Mouse (Mus musculus): Measurements from ENCODE around the gene Peli2. TPM values are rescaled to one million over a fixed set of nuclear protein-coding genes. Genes with fewer than 3 reads are reported as not detected.

Peli2 gene
- polyA plus RNA-seq, 1 experiment from 2014 or later = 15.8 TPM

GRCm38 (mm10) chr14:48303235-48303634 lies 182.6 kb downstream of the Peli2 start:
- peak; percentile 76; the same call in 1 of the 2 replicates for ATAC-seq (ENCODE audit: low read depth)
- peaks cover 9% of the 10 kb centered on the region for H3K4me1 ChIP-seq (replicated peaks; ENCODE audit: control insufficient read depth, insufficient read depth, low read length)
- 0 out of 2 replicates have a peak overlapping the region, but pooled peaks have one; percentile 37 for H3K27ac ChIP-seq (ENCODE audit: low read length)
- no peaks in the 10 kb centered on the region for H3K36me3 ChIP-seq (ENCODE audit: control insufficient read depth, insufficient read depth, low read length)
- WGBS = 35% methylated on average over 6 of the region's 6 CpGs
- H3K4me3 ChIP-seq (ENCODE audit: low read length) = no peak overlapping the region
- no peak overlapping the region for H3K4me2 ChIP-seq (ENCODE audit: low read depth, low read length)
- H3K27me3 ChIP-seq (ENCODE audit: control insufficient read depth, insufficient read depth, low read depth, low read length) = no peaks in the 10 kb centered on the region
- H3K9ac ChIP-seq (ENCODE audit: low read length) = no peak overlapping the region
- H3K9me3 ChIP-seq (ENCODE audit: control insufficient read depth, low read length) = peaks cover 2% of the 10 kb centered on the region; the same call in 1 of the 2 replicates

GRCm38 (mm10) chr14:48303841-48304240 lies 183.2 kb downstream of the Peli2 start:
- Histone ChIP-seq H3K36me3 (ENCODE audit: control insufficient read depth, insufficient read depth, low read length) (no peaks in the 10 kb centered on the region), H3K4me2 (ENCODE audit: low read depth, low read length) (no peak overlapping the region), H3K9ac (ENCODE audit: low read length) (no peak overlapping the region), H3K27ac (ENCODE audit: low read length) (no peak overlapping the region), H3K4me1 (replicated peaks; ENCODE audit: control insufficient read depth, insufficient read depth, low read length) (peaks cover 9% of the 10 kb centered on the region), H3K4me3 (ENCODE audit: low read length) (no peak overlapping the region), H3K27me3 (ENCODE audit: control insufficient read depth, insufficient read depth, low read depth, low read length) (no peaks in the 10 kb centered on the region), H3K9me3 (ENCODE audit: control insufficient read depth, low read length) (peaks cover 2% of the 10 kb centered on the region; the same call in 1 of the 2 replicates)
- WGBS = 73% methylated on average over 9 of the region's 9 CpGs
- ATAC-seq (ENCODE audit: low read depth) = 0 out of 2 replicates have a peak, but pooled peaks have one; percentile 36

- H3K27ac ChIP-seq (ENCODE audit: low read length) = no peak overlapping the region
- no peak overlapping the region for H3K4me2 ChIP-seq (ENCODE audit: low read depth, low read length)
- H3K36me3 ChIP-seq (ENCODE audit: control insufficient read depth, insufficient read depth, low read length) = no peaks in the 10 kb centered on the region
- peaks cover 3% of the 10 kb centered on the region; the same call in 1 of the 2 replicates for H3K4me1 ChIP-seq (replicated peaks; ENCODE audit: control insufficient read depth, insufficient read depth, low read length)
- H3K9me3 ChIP-seq (ENCODE audit: control insufficient read depth, low read length) = no peaks in the 10 kb centered on the region
- 58% methylated on average over 3 of the region's 3 CpGs for WGBS
- no peaks in the 10 kb centered on the region for H3K27me3 ChIP-seq (ENCODE audit: control insufficient read depth, insufficient read depth, low read depth, low read length)
- no peak overlapping the region for H3K9ac ChIP-seq (ENCODE audit: low read length)
- ATAC-seq (ENCODE audit: low read depth) = no peak
- no peak overlapping the region for H3K4me3 ChIP-seq (ENCODE audit: low read length)
Observed at GRCm38 (mm10) chr14:48313234-48313633, 192.6 kb downstream of the Peli2 start.

GRCm38 (mm10) chr14:48316396-48316795 lies 195.8 kb downstream of the Peli2 start:
- WGBS = 37% methylated on average over 8 of the region's 8 CpGs
- H3K9me3 ChIP-seq (ENCODE audit: control insufficient read depth, low read length) = no peaks in the 10 kb centered on the region
- H3K27me3 ChIP-seq (ENCODE audit: control insufficient read depth, insufficient read depth, low read depth, low read length) = no peaks in the 10 kb centered on the region
- H3K27ac ChIP-seq (ENCODE audit: low read length) = no peak overlapping the region
- H3K4me2 ChIP-seq (ENCODE audit: low read depth, low read length) = no peak overlapping the region
- no peaks in the 10 kb centered on the region for H3K36me3 ChIP-seq (ENCODE audit: control insufficient read depth, insufficient read depth, low read length)
- no peak overlapping the region for H3K9ac ChIP-seq (ENCODE audit: low read length)
- peaks cover 3% of the 10 kb centered on the region; the same call in 1 of the 2 replicates for H3K4me1 ChIP-seq (replicated peaks; ENCODE audit: control insufficient read depth, insufficient read depth, low read length)
- H3K4me3 ChIP-seq (ENCODE audit: low read length) = no peak overlapping the region
- no peak for ATAC-seq (ENCODE audit: low read depth)

GRCm38 (mm10) chr14:48323771-48324459 lies 203.3 kb downstream of the Peli2 start:
- Histone ChIP-seq H3K27me3 (ENCODE audit: control insufficient read depth, insufficient read depth, low read depth, low read length) (no peaks in the 10 kb centered on the region), H3K9me3 (ENCODE audit: control insufficient read depth, low read length) (no peaks in the 10 kb centered on the region), H3K4me3 (ENCODE audit: low read length) (no peak overlapping the region), H3K27ac (ENCODE audit: low read length) (no peak overlapping the region), H3K36me3 (ENCODE audit: control insufficient read depth, insufficient read depth, low read length) (no peaks in the 10 kb centered on the region), H3K4me1 (replicated peaks; ENCODE audit: control insufficient read depth, insufficient read depth, low read length) (no peaks in the 10 kb centered on the region), H3K9ac (ENCODE audit: low read length) (no peak overlapping the region), H3K4me2 (ENCODE audit: low read depth, low read length) (peak overlapping the region; percentile 2; the same call in 1 of the 2 replicates)
- 52% methylated on average over 18 of the region's 18 CpGs for WGBS
- ATAC-seq (ENCODE audit: low read depth) = no peak

GRCm38 (mm10) chr14:48324460-48324850 lies 203.8 kb downstream of the Peli2 start:
- Histone ChIP-seq H3K4me2 (ENCODE audit: low read depth, low read length) (0 out of 2 replicates have a peak overlapping the region, but pooled peaks have one; percentile 2), H3K9me3 (ENCODE audit: control insufficient read depth, low read length) (no peaks in the 10 kb centered on the region), H3K9ac (ENCODE audit: low read length) (no peak overlapping the region), H3K4me3 (ENCODE audit: low read length) (no peak overlapping the region), H3K27ac (ENCODE audit: low read length) (no peak overlapping the region), H3K4me1 (replicated peaks; ENCODE audit: control insufficient read depth, insufficient read depth, low read length) (no peaks in the 10 kb centered on the region), H3K36me3 (ENCODE audit: control insufficient read depth, insufficient read depth, low read length) (no peaks in the 10 kb centered on the region), H3K27me3 (ENCODE audit: control insufficient read depth, insufficient read depth, low read depth, low read length) (no peaks in the 10 kb centered on the region)
- WGBS = 55% methylated on average over 4 of the region's 4 CpGs
- ATAC-seq (ENCODE audit: low read depth) = no peak

- Histone ChIP-seq H3K9ac (ENCODE audit: low read length) (no peak overlapping the region), H3K4me2 (ENCODE audit: low read depth, low read length) (no peak overlapping the region), H3K27ac (ENCODE audit: low read length) (no peak overlapping the region), H3K27me3 (ENCODE audit: control insufficient read depth, insufficient read depth, low read depth, low read length) (no peaks in the 10 kb centered on the region), H3K9me3 (ENCODE audit: control insufficient read depth, low read length) (no peaks in the 10 kb centered on the region), H3K4me3 (ENCODE audit: low read length) (no peak overlapping the region), H3K36me3 (ENCODE audit: control insufficient read depth, insufficient read depth, low read length) (no peaks in the 10 kb centered on the region), H3K4me1 (replicated peaks; ENCODE audit: control insufficient read depth, insufficient read depth, low read length) (peaks cover 20% of the 10 kb centered on the region)
- ATAC-seq (ENCODE audit: low read depth) = no peak
- 71% methylated on average over 3 of the region's 3 CpGs for WGBS
Observed at GRCm38 (mm10) chr14:48327746-48328145, 207.1 kb downstream of the Peli2 start.

GRCm38 (mm10) chr14:48329716-48330365 lies 209.2 kb downstream of the Peli2 start:
- Histone ChIP-seq H3K27me3 (ENCODE audit: control insufficient read depth, insufficient read depth, low read depth, low read length) (no peaks in the 10 kb centered on the region), H3K27ac (ENCODE audit: low read length) (no peak overlapping the region), H3K9me3 (ENCODE audit: control insufficient read depth, low read length) (no peaks in the 10 kb centered on the region), H3K4me2 (ENCODE audit: low read depth, low read length) (no peak overlapping the region), H3K36me3 (ENCODE audit: control insufficient read depth, insufficient read depth, low read length) (no peaks in the 10 kb centered on the region), H3K9ac (ENCODE audit: low read length) (no peak overlapping the region), H3K4me3 (ENCODE audit: low read length) (no peak overlapping the region), H3K4me1 (replicated peaks; ENCODE audit: control insufficient read depth, insufficient read depth, low read length) (peaks cover 29% of the 10 kb centered on the region)
- ATAC-seq (ENCODE audit: low read depth) = no peak
- 84% methylated on average over 12 of the region's 12 CpGs for WGBS
